Mouse (Mus musculus) E14TG2a.4 (cell line): ENCODE results near the gene Rasal1.

Experiments used
- CTCF ChIP-seq: conservative IDR thresholded peaks from 2 replicates; pipeline ENCODE4 v1.5.1; 2014; ENCODE audit warnings: low read length
- NANOG ChIP-seq: IDR thresholded peaks from 2 replicates; pipeline ENCODE4 v1.6.1; 2014; ENCODE audit warnings: borderline replicate concordance, low read length, mixed read lengths
- POU5F1 ChIP-seq: IDR thresholded peaks from 2 replicates; pipeline ENCODE4 v1.6.1; 2014; ENCODE audit warnings: low read length, borderline replicate concordance

- no peak for TF ChIP-seq CTCF
- no peak for TF ChIP-seq POU5F1
- no peak for TF ChIP-seq NANOG
Observed at GRCm38 (mm10) chr5:120696865-120697264, 48.3 kb downstream of the Rasal1 start.
